25 mouse cellular contexts compared by ENCODE assay signal in genomic region chr7:115308377-115308776, GRCm38 (mm10).
DNase-seq lines count a peak whose midpoint lies in the region; ATAC-seq and TF ChIP-seq lines count a peak whose summit lies in the region.
"Had no signal": no experiment of that assay in that cellular context is flagged by ENCODE, and none has a peak within 500 bp of the region (broad histone marks: within the 10 kb centered on the region; RNA-seq: fewer than 3 reads in every experiment).

No protein-coding gene starts in this region.

- TF ChIP-seq CTCF in heart, adult 2 months (IDR thresholded peaks at IDR 0.05): no peak
- no peak for TF ChIP-seq CTCF in thymus, adult 2 months (IDR thresholded peaks at IDR 0.05; ENCODE audit: borderline replicate concordance, control insufficient read depth, extremely low read depth, insufficient read depth, low read length, poor library complexity)

- H3K27ac ChIP-seq in heart, adult 2 months: no peak overlapping the region
- H3K27ac ChIP-seq in intestine, embryonic 16.5 days (ENCODE audit: low read length): no peak overlapping the region
- H3K27ac ChIP-seq in thymus, adult 2 months (ENCODE audit: control insufficient read depth, insufficient read depth, low read length): no peak overlapping the region
- H3K27ac ChIP-seq: embryonic facial prominence, embryonic 10.5 days; embryonic facial prominence, embryonic 13.5 days; forebrain, embryonic 13.5 days; hindbrain, embryonic 12.5 days; hindbrain, embryonic 15.5 days had no signal

- no peaks in the 10 kb centered on the region for H3K79me2 ChIP-seq in heart, adult 2 months (replicated peaks; ENCODE audit: control insufficient read depth, insufficient read depth, low read length)

- intact Hi-C loops in heart, adult 2 months (cut with DNase I): no loop called here

- peak; percentile 44 for DNase-seq in heart, adult 11 months
- no peak for DNase-seq in heart, adult 2 months
- peak; percentile 6 for DNase-seq in urinary bladder, postnatal 14 days (ENCODE audit: low spot score)
- no peak for DNase-seq in urinary bladder, adult 18-20 months (ENCODE audit: low spot score in 2 of 2)
- DNase-seq in thymus, adult 2 months: no peak
- DNase-seq: adrenal gland, adult 2 months; adrenal gland, postnatal 14 days; B cell, adult 2 months; cerebellum, adult 11-12 months; cerebellum, adult 8-10 months; cerebellum, postnatal 10 days; cerebellum, postnatal 36 days; embryo, embryonic 11 days; gastrocnemius, postnatal 25 days had no signal

- ATAC-seq in intestine, embryonic 16.5 days: peak; percentile 81
- ATAC-seq in activated CD4-positive, CD25-positive, alpha-beta regulatory T cell, adult 4 months: no peak
- ATAC-seq: CD4-positive, CD25-positive, alpha-beta regulatory T cell, adult 4 months; forebrain, embryonic 13.5 days; forebrain, embryonic 16.5 days had no signal

- no peak overlapping the region for H3K4me3 ChIP-seq in heart, adult 2 months
- no peak overlapping the region for H3K4me3 ChIP-seq in intestine, embryonic 16.5 days (ENCODE audit: low read length)
- H3K4me3 ChIP-seq in thymus, adult 2 months (ENCODE audit: control insufficient read depth, insufficient read depth, low read length): no peak overlapping the region
- H3K4me3 ChIP-seq: embryonic facial prominence, embryonic 10.5 days; embryonic facial prominence, embryonic 13.5 days; erythroblast, embryonic 14.5 days; forebrain, embryonic 13.5 days; hindbrain, embryonic 12.5 days; hindbrain, embryonic 15.5 days had no signal

- H3K4me1 ChIP-seq in heart, adult 2 months (ENCODE audit: control insufficient read depth, insufficient read depth, low read length): no peaks in the 10 kb centered on the region
- peaks cover 3% of the 10 kb centered on the region; the same call in 1 of the 2 replicates for H3K4me1 ChIP-seq in intestine, embryonic 16.5 days (ENCODE audit: control insufficient read depth, insufficient read depth, low read length)
- peaks cover 4% of the 10 kb centered on the region; the same call in 1 of the 2 replicates for H3K4me1 ChIP-seq in thymus, adult 2 months (replicated peaks; ENCODE audit: control insufficient read depth, insufficient read depth, low read length)

- H3K9me3 ChIP-seq in intestine, embryonic 16.5 days (ENCODE audit: control insufficient read depth, low read length): no peaks in the 10 kb centered on the region
- H3K9me3 ChIP-seq: embryonic facial prominence, embryonic 10.5 days; embryonic facial prominence, embryonic 13.5 days; forebrain, embryonic 13.5 days; hindbrain, embryonic 12.5 days; hindbrain, embryonic 15.5 days had no signal

- no peak overlapping the region for H3K4me2 ChIP-seq in intestine, embryonic 16.5 days (ENCODE audit: low read depth, low read length)
- H3K4me2 ChIP-seq: embryonic facial prominence, embryonic 13.5 days; forebrain, embryonic 13.5 days; heart, embryonic 11.5 days; hindbrain, embryonic 12.5 days; hindbrain, embryonic 15.5 days had no signal

- WGBS in heart, adult 2 months: 75% methylated on average over 4 of the region's 4 CpGs
- WGBS in intestine, embryonic 16.5 days: 72% methylated on average over 4 of the region's 4 CpGs
- 94% methylated on average over 4 of the region's 4 CpGs for WGBS in thymus, adult 2 months

- H3K36me3 ChIP-seq in heart, adult 2 months (ENCODE audit: control insufficient read depth, insufficient read depth, low read length): no peaks in the 10 kb centered on the region
- no peaks in the 10 kb centered on the region for H3K36me3 ChIP-seq in intestine, embryonic 16.5 days (ENCODE audit: control insufficient read depth, insufficient read depth, low read length)
- H3K36me3 ChIP-seq in thymus, adult 2 months (ENCODE audit: control insufficient read depth, insufficient read depth, low read length): no peaks in the 10 kb centered on the region
- H3K36me3 ChIP-seq: embryonic facial prominence, embryonic 10.5 days; embryonic facial prominence, embryonic 13.5 days; hindbrain, embryonic 12.5 days; hindbrain, embryonic 15.5 days had no signal

- TF ChIP-seq EP300 in heart, adult 2 months (IDR thresholded peaks at IDR 0.05; ENCODE audit: insufficient read depth, low read depth, low read length): no peak

- no peaks in the 10 kb centered on the region for H3K27me3 ChIP-seq in heart, adult 2 months (ENCODE audit: control insufficient read depth, insufficient read depth, low read length)
- no peaks in the 10 kb centered on the region for H3K27me3 ChIP-seq in intestine, embryonic 16.5 days (replicated peaks; ENCODE audit: control insufficient read depth, insufficient read depth, low read length)
- no peaks in the 10 kb centered on the region for H3K27me3 ChIP-seq in thymus, adult 2 months (ENCODE audit: control insufficient read depth, insufficient read depth, low read length)

- H3K9ac ChIP-seq in heart, adult 2 months (ENCODE audit: low read depth, low read length): no peak overlapping the region
- H3K9ac ChIP-seq in intestine, embryonic 16.5 days (ENCODE audit: low read depth, low read length): no peak overlapping the region
- H3K9ac ChIP-seq: embryonic facial prominence, embryonic 13.5 days; forebrain, embryonic 13.5 days; hindbrain, embryonic 12.5 days; hindbrain, embryonic 15.5 days had no signal

- no peak for TF ChIP-seq POLR2A in heart, adult 2 months (IDR thresholded peaks at IDR 0.05; ENCODE audit: insufficient read depth, low read depth, low read length)
- no peak for TF ChIP-seq POLR2A in thymus, adult 2 months (IDR thresholded peaks at IDR 0.05; ENCODE audit: control insufficient read depth, extremely low read depth, insufficient read depth, low read length, poor library complexity)

Comparison
In these comparisons a context has a peak if more than half of its experiments do, and no peak if none do; other contexts are left out.
1. DNase-seq: peak in heart, adult 11 months (single experiment) and urinary bladder, postnatal 14 days (single experiment); none in heart, adult 2 months (0 of 2), urinary bladder, adult 18-20 months (0 of 2) and thymus, adult 2 months (single experiment).